Mouse (Mus musculus) neural tube, embryonic 15.5 days (tissue): ENCODE data around the gene Oxnad1. TPM values are rescaled to one million over a fixed set of nuclear protein-coding genes. Genes with fewer than 3 reads are reported as not detected.

ENCODE experiments used
- ATAC-seq: fragments of 200-750 bp; cut with Nextera tagmentation; 2 replicates; pipeline ENCODE4 v1.8.0; 2017; ENCODE audit warnings: mild to moderate bottlenecking, moderate TSS enrichment, moderate library complexity; ENCODE audit not compliant: low FRiP score
- H3K27ac ChIP-seq: fragments of 300-500 bp; sonication (generic); replicated peaks from 2 replicates; pipeline ENCODE4 v1.5.1; 2015; ENCODE audit warnings: mild to moderate bottlenecking, inconsistent platforms
- H3K27me3 ChIP-seq: fragments of 300-500 bp; sonication (generic); replicated peaks from 2 replicates; pipeline ENCODE4 v1.6.1; 2015; ENCODE audit warnings: inconsistent platforms
- H3K36me3 ChIP-seq: fragments of 300-500 bp; sonication (generic); 2 replicates; pipeline ENCODE4 v1.6.1; 2015; ENCODE audit warnings: inconsistent platforms
- H3K4me1 ChIP-seq: fragments of 300-500 bp; sonication (generic); 2 replicates; pipeline ENCODE4 v1.6.1; 2015; ENCODE audit warnings: inconsistent platforms
- H3K4me2 ChIP-seq: fragments of 300-500 bp; sonication (generic); 2 replicates; pipeline ENCODE4 v1.6.1; 2015; ENCODE audit warnings: inconsistent platforms, mild to moderate bottlenecking, moderate library complexity
- H3K4me3 ChIP-seq: fragments of 300-500 bp; sonication (generic); replicated peaks from 2 replicates; pipeline ENCODE4 v1.5.1; 2015; ENCODE audit warnings: mild to moderate bottlenecking, inconsistent platforms
- H3K9ac ChIP-seq: fragments of 300-500 bp; sonication (generic); replicated peaks from 2 replicates; pipeline ENCODE4 v1.6.1; 2015; ENCODE audit warnings: mild to moderate bottlenecking, inconsistent platforms
- H3K9me3 ChIP-seq: fragments of 300-500 bp; sonication (generic); replicated peaks from 2 replicates; pipeline ENCODE4 v1.6.1; 2016; ENCODE audit warnings: inconsistent platforms
- WGBS: fragments of 180-500 bp; shearing (Covaris S2); methylation state at CpG from one replicate; pipeline ENCODE4 v1.1.7; 2015; ENCODE audit warnings: mixed read lengths; 5-methylcytosine and 5-hydroxymethylcytosine counted together
- polyA plus RNA-seq: library from polyadenylated mRNA; unstranded; fragments of >200 nt; fragmentation: Nextera tagmentation; extraction: Ambion mirVana; gene quantifications from 2 replicates; pipeline ENCODE4 v1.2.1, GENCODE M21; 2015

Gene Oxnad1
- 21.6 and 22.0 TPM in 2 replicates for polyA plus RNA-seq

GRCm38 (mm10) chr14:32084761-32085485 is at the start of gene Oxnad1:
Oxnad1 (plus strand) TSS chr14:32085374.
- Histone ChIP-seq H3K9me3 (no peaks in the 10 kb centered on the region), H3K36me3 (peaks cover 23% of the 10 kb centered on the region), H3K4me1 (peaks cover 20% of the 10 kb centered on the region), H3K4me3 (peak within 1 kb of the TSS; percentile 82), H3K4me2 (peak within 1 kb of the TSS; percentile 66), H3K9ac (peak within 1 kb of the TSS; percentile 72), H3K27me3 (no peaks in the 10 kb centered on the region), H3K27ac (peak within 1 kb of the TSS; percentile 89)
- 3% methylated on average over 22 of the region's 22 CpGs for WGBS
- peak; percentile 97 for ATAC-seq

- H3K27ac ChIP-seq = no peak overlapping the region
- no peak overlapping the region for H3K4me2 ChIP-seq
- 80% methylated on average over 5 of the region's 5 CpGs for WGBS
- no peak overlapping the region for H3K9ac ChIP-seq
- no peaks in the 10 kb centered on the region for H3K9me3 ChIP-seq
- H3K4me3 ChIP-seq = no peak overlapping the region
- H3K4me1 ChIP-seq = no peaks in the 10 kb centered on the region
- no peaks in the 10 kb centered on the region for H3K36me3 ChIP-seq
- no peaks in the 10 kb centered on the region for H3K27me3 ChIP-seq
- no peak for ATAC-seq
These were observed 48.7 kb upstream of the Oxnad1 start for GRCm38 (mm10) chr14:32036482-32036881.

- WGBS = 89% methylated on average over 8 of the region's 8 CpGs
- H3K27me3 ChIP-seq = no peaks in the 10 kb centered on the region
- ATAC-seq = no peak
These were observed 47.4 kb upstream of the Oxnad1 start for GRCm38 (mm10) chr14:32037661-32038252.

GRCm38 (mm10) chr14:32042108-32042507 is 43.1 kb upstream of the Oxnad1 start:
- H3K27me3 ChIP-seq = no peaks in the 10 kb centered on the region
- no peaks in the 10 kb centered on the region for H3K4me1 ChIP-seq
- H3K27ac ChIP-seq = no peak overlapping the region
- no peaks in the 10 kb centered on the region for H3K9me3 ChIP-seq
- no peak overlapping the region for H3K9ac ChIP-seq
- H3K4me3 ChIP-seq = no peak overlapping the region
- no peak for ATAC-seq
- no peaks in the 10 kb centered on the region for H3K36me3 ChIP-seq
- H3K4me2 ChIP-seq = no peak overlapping the region
- 61% methylated on average over 5 of the region's 5 CpGs for WGBS

More at GRCm38 (mm10) chr14:32037661-32038252, 47.4 kb upstream of the Oxnad1 start:
- Histone ChIP-seq H3K4me2 (no peak overlapping the region), H3K9me3 (no peaks in the 10 kb centered on the region), H3K4me1 (no peaks in the 10 kb centered on the region), H3K36me3 (no peaks in the 10 kb centered on the region), H3K4me3 (no peak overlapping the region), H3K27ac (no peak overlapping the region), H3K9ac (no peak overlapping the region)

GRCm38 (mm10) chr14:32046357-32046756 is 38.8 kb upstream of the Oxnad1 start:
- Histone ChIP-seq H3K4me2 (no peak overlapping the region), H3K27me3 (no peaks in the 10 kb centered on the region), H3K4me3 (no peak overlapping the region), H3K4me1 (no peaks in the 10 kb centered on the region), H3K9ac (no peak overlapping the region), H3K9me3 (no peaks in the 10 kb centered on the region), H3K27ac (no peak overlapping the region), H3K36me3 (no peaks in the 10 kb centered on the region)
- ATAC-seq = no peak
- WGBS = 77% methylated on average over 8 of the region's 8 CpGs

GRCm38 (mm10) chr14:32050171-32050570 is 35.0 kb upstream of the Oxnad1 start:
- no peaks in the 10 kb centered on the region for H3K36me3 ChIP-seq
- no peak overlapping the region for H3K4me3 ChIP-seq
- WGBS = 90% methylated on average over 6 of the region's 6 CpGs
- no peak for ATAC-seq
- H3K27ac ChIP-seq = no peak overlapping the region
- no peak overlapping the region for H3K4me2 ChIP-seq
- no peak overlapping the region for H3K9ac ChIP-seq
- no peaks in the 10 kb centered on the region for H3K9me3 ChIP-seq
- H3K4me1 ChIP-seq = no peaks in the 10 kb centered on the region
- no peaks in the 10 kb centered on the region for H3K27me3 ChIP-seq

DNA sequence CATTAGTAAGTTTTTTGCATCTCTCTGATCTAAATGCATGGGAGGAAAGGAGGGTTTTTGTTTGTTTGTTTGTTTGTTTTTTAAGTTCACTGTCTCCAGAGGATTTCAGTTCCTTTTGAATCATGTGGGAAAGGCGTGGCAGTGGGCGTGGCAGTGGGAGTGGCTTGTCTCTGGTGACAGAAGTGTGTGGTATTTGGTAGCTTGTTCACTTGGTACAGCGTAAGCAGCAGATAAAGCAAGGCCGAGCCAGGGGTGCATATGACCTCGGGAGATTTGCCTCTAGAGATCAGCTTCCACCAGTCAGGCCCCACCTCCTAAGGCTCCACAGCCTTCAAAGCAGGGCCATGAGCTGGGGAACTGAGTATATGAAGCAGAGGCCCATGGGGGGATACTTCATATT is 31.3 kb upstream of the Oxnad1 start:
- WGBS = 88% methylated on average over 5 of the region's 5 CpGs
- Histone ChIP-seq H3K4me1 (no peaks in the 10 kb centered on the region), H3K27ac (no peak overlapping the region), H3K4me3 (no peak overlapping the region), H3K27me3 (no peaks in the 10 kb centered on the region), H3K4me2 (no peak overlapping the region), H3K9ac (no peak overlapping the region), H3K9me3 (no peaks in the 10 kb centered on the region), H3K36me3 (no peaks in the 10 kb centered on the region)
- no peak for ATAC-seq

GRCm38 (mm10) chr14:32054788-32055187 is 30.4 kb upstream of the Oxnad1 start:
- Histone ChIP-seq H3K27ac (no peak overlapping the region), H3K9me3 (no peaks in the 10 kb centered on the region), H3K9ac (no peak overlapping the region), H3K27me3 (no peaks in the 10 kb centered on the region), H3K36me3 (no peaks in the 10 kb centered on the region), H3K4me2 (no peak overlapping the region), H3K4me3 (no peak overlapping the region), H3K4me1 (no peaks in the 10 kb centered on the region)
- no peak for ATAC-seq
- WGBS = 65% methylated on average over 10 of the region's 10 CpGs

- Histone ChIP-seq H3K9me3 (no peaks in the 10 kb centered on the region), H3K4me1 (no peaks in the 10 kb centered on the region), H3K36me3 (no peaks in the 10 kb centered on the region), H3K27me3 (no peaks in the 10 kb centered on the region), H3K27ac (no peak overlapping the region), H3K9ac (no peak overlapping the region), H3K4me2 (no peak overlapping the region), H3K4me3 (no peak overlapping the region)
- WGBS = 86% methylated on average over 8 of the region's 8 CpGs
- no peak for ATAC-seq
These were observed 29.4 kb upstream of the Oxnad1 start for GRCm38 (mm10) chr14:32055781-32056180.

DNA sequence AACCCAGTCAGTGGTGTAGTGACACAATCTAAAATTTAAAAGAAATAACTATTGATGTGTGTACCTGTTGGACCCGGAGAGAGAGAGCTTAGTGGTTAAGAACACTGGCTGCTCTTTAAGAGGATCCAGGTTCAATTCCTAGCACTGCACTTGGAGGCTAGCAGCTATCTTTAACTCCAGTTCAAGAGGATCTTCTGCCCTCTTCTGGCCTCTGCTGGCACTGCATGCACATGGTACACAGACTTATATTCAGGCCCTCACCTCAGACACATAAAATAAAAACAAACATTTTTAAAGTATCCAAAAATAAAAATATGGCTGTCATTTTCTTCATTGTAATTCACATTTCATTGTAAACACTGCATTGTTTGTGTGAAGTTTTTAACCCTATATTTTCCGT is 28.5 kb upstream of the Oxnad1 start:
- H3K4me3 ChIP-seq = no peak overlapping the region
- no peaks in the 10 kb centered on the region for H3K9me3 ChIP-seq
- no peak overlapping the region for H3K4me2 ChIP-seq
- H3K27me3 ChIP-seq = no peaks in the 10 kb centered on the region
- H3K27ac ChIP-seq = no peak overlapping the region
- no peak for ATAC-seq
- WGBS = 94% methylated on average over 2 of the region's 2 CpGs
- H3K36me3 ChIP-seq = no peaks in the 10 kb centered on the region
- no peak overlapping the region for H3K9ac ChIP-seq
- H3K4me1 ChIP-seq = no peaks in the 10 kb centered on the region

- Histone ChIP-seq H3K9me3 (no peaks in the 10 kb centered on the region), H3K9ac (no peak overlapping the region), H3K4me3 (no peak overlapping the region), H3K27ac (no peak overlapping the region), H3K27me3 (no peaks in the 10 kb centered on the region), H3K36me3 (no peaks in the 10 kb centered on the region), H3K4me1 (no peaks in the 10 kb centered on the region), H3K4me2 (no peak overlapping the region)
- no peak for ATAC-seq
- WGBS = 80% methylated on average over 4 of the region's 4 CpGs
These were observed 27.5 kb upstream of the Oxnad1 start for GRCm38 (mm10) chr14:32057664-32058063.

GRCm38 (mm10) chr14:32061398-32061797 is 23.8 kb upstream of the Oxnad1 start:
- H3K4me2 ChIP-seq = no peak overlapping the region
- H3K27ac ChIP-seq = no peak overlapping the region
- H3K36me3 ChIP-seq = no peaks in the 10 kb centered on the region
- 91% methylated on average over 4 of the region's 4 CpGs for WGBS
- no peak for ATAC-seq
- peaks cover 7% of the 10 kb centered on the region; the same call in 1 of the 2 replicates for H3K9me3 ChIP-seq
- H3K4me1 ChIP-seq = no peaks in the 10 kb centered on the region
- no peak overlapping the region for H3K9ac ChIP-seq
- H3K4me3 ChIP-seq = no peak overlapping the region
- no peaks in the 10 kb centered on the region for H3K27me3 ChIP-seq
